Mouse (Mus musculus) heart, embryonic 16.5 days (tissue): ENCODE measurements around the gene Cdkn2d. TPM values are rescaled to one million over a fixed set of nuclear protein-coding genes. Genes with fewer than 3 reads are reported as not detected.

ENCODE experiments used
- ATAC-seq: fragments of 200-750 bp; cut with Nextera tagmentation; replicated peaks from 2 replicates; pipeline ENCODE4 v1.8.0; 2017; ENCODE audit warnings: moderate number of reproducible peaks; ENCODE audit not compliant: insufficient read depth, low FRiP score; ENCODE audit errors: extremely low read depth
- H3K27ac ChIP-seq: fragments of 300-500 bp; sonication (generic); 2 replicates; pipeline ENCODE4 v1.5.1; 2014; ENCODE audit warnings: mild to moderate bottlenecking, low read length, control low read depth, moderate library complexity
- H3K27me3 ChIP-seq: fragments of 300-500 bp; sonication (generic); 2 replicates; pipeline ENCODE4 v1.6.1; 2014; ENCODE audit warnings: low read length, mixed read lengths; ENCODE audit not compliant: control insufficient read depth, insufficient read depth
- H3K36me3 ChIP-seq: fragments of 300-500 bp; sonication (generic); 2 replicates; pipeline ENCODE4 v1.6.1; 2014; ENCODE audit not compliant: control insufficient read depth, insufficient read depth
- H3K4me1 ChIP-seq: fragments of 300-500 bp; sonication (generic); 2 replicates; pipeline ENCODE4 v1.6.1; 2014; ENCODE audit warnings: low read length, mixed read lengths; ENCODE audit not compliant: control insufficient read depth, insufficient read depth
- H3K4me2 ChIP-seq: fragments of 300-500 bp; sonication (generic); 2 replicates; pipeline ENCODE4 v1.6.1; 2014; ENCODE audit warnings: low read depth, mild to moderate bottlenecking, control low read depth, low read length
- H3K4me3 ChIP-seq: fragments of 300-500 bp; sonication (generic); 2 replicates; pipeline ENCODE4 v1.5.1; 2014; ENCODE audit warnings: mild to moderate bottlenecking, control low read depth, low read length
- H3K9ac ChIP-seq: fragments of 300-500 bp; sonication (generic); 2 replicates; pipeline ENCODE4 v1.6.1; 2014; ENCODE audit warnings: low read length, control low read depth
- H3K9me3 ChIP-seq: fragments of 300-500 bp; sonication (generic); replicated peaks from 2 replicates; pipeline ENCODE4 v1.6.1; 2016; ENCODE audit warnings: low read length; ENCODE audit not compliant: control insufficient read depth
- WGBS: fragments of 180-500 bp; shearing (Covaris S2); extraction: QIAGEN DNeasy Blood & Tissue Kit; methylation state at CpG from one replicate; pipeline ENCODE4 v1.1.7; 2014; 5-methylcytosine and 5-hydroxymethylcytosine counted together
- polyA plus RNA-seq: library from polyadenylated mRNA; unstranded; fragments of >200 nt; fragmentation: Nextera tagmentation; extraction: Ambion mirVana; gene quantifications from 2 replicates; pipeline ENCODE4 v1.2.1, GENCODE M21; 2015

Cdkn2d gene
- polyA plus RNA-seq, 1 experiment from 2014 or later = 105 TPM

DNA sequence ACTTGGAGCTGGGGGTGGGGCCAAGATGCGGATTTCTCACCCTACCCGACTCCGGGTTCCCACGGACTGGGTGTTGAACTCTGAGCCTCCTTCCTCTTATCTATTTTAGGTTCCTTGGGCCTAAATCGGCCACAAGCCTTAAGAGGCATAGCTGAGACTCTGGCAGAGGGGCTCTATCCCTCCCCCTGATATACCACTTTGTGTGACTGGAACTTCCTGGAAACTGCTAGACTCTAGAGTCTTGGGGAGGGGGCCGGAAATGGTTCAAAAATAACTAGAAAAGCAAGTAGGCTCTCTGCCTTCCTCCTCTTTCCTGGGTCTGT, 30.3 kb upstream of the Cdkn2d start:
- H3K4me2 ChIP-seq = peak overlapping the region; percentile 95
- 7% methylated on average over 6 of the region's 6 CpGs for WGBS
- H3K4me1 ChIP-seq = peaks cover 26% of the 10 kb centered on the region
- H3K9me3 ChIP-seq = no peaks in the 10 kb centered on the region; the same call in 1 of the 2 replicates
- peak overlapping the region; percentile 83 for H3K27ac ChIP-seq
- H3K4me3 ChIP-seq = peak overlapping the region; percentile 92
- ATAC-seq = no peak
- no peaks in the 10 kb centered on the region for H3K27me3 ChIP-seq
- H3K36me3 ChIP-seq = peaks cover 2% of the 10 kb centered on the region; the same call in 1 of the 2 replicates
- H3K9ac ChIP-seq = peak overlapping the region; percentile 90

DNA sequence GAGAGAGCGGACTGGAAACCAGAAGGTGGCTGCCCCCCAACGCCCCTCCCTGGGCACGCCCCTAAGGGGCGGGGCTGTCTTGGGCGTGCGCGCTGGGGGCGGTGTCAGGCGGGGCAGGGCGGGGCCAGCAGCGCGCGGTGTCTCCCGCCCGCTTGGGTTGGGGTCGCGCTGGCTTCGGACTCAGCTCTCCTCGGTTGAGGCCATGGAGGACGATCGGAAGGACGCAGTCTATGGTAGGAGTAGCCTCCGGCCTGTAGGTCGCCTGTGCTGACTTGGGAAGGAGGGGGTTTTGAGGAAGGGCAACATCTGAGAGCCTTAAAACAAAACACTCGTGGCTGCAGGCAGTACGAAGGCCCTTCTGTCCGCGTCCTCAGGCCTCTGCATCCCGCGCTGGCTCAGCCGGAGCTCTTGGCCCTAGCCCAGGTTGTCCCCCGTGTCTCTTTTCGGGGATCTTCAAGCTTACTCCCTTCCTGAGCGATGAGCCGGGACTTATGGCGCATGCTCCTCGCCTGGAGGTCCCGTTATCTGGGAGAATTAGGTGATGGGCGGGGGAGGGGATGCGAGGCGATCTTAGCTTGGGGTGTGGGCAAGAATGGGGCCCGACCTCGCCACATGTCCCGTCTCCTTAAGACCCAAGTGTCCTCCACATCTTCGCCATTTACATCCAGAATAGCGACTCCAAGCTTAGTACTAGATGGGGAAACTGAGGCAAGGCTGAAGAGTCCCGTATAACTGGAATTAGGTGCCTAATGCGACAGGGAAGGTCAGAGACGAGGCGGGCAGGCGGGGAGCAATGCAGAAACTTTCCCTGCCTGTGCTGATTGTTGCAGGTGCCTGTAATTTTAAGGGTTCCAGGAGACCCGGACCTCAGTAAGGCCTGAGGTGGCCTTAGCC, 29.7 kb upstream of the Cdkn2d start, which contains the start of gene Slc44a2:
TSS of gene Slc44a2 (plus strand) at position 80 of the 894 bp plus-strand sequence.
- peak; percentile 92 for ATAC-seq
- H3K27ac ChIP-seq = peak within 1 kb of the TSS; percentile 83
- H3K4me1 ChIP-seq = peaks cover 26% of the 10 kb centered on the region
- H3K9ac ChIP-seq = peak within 1 kb of the TSS; percentile 90
- no peaks in the 10 kb centered on the region for H3K27me3 ChIP-seq
- H3K4me3 ChIP-seq = peak within 1 kb of the TSS; percentile 92
- H3K4me2 ChIP-seq = peak within 1 kb of the TSS; percentile 95
- no peaks in the 10 kb centered on the region; the same call in 1 of the 2 replicates for H3K9me3 ChIP-seq
- peaks cover 2% of the 10 kb centered on the region; the same call in 1 of the 2 replicates for H3K36me3 ChIP-seq
- under 1% methylated on average over 52 of the region's 52 CpGs for WGBS

DNA sequence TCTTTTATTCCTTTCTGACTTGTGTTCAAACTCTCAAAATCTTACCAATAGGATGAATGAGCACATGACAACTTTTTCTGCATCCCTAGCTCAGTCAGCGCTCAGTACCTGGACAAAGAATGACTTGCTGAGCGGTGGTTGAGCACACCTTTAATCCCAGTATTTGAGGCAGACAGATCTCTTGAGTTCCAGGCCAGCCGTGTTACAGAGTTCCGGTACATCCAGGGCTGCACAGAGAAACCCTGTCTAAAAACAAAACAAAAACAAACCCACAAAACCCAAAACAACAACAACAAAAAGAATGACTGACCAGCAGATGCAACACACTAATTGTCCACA, 29.0 kb upstream of the Cdkn2d start:
- WGBS = 26% methylated on average over 4 of the region's 4 CpGs
- ATAC-seq = no peak; the same call in 1 of the 2 replicates

DNA sequence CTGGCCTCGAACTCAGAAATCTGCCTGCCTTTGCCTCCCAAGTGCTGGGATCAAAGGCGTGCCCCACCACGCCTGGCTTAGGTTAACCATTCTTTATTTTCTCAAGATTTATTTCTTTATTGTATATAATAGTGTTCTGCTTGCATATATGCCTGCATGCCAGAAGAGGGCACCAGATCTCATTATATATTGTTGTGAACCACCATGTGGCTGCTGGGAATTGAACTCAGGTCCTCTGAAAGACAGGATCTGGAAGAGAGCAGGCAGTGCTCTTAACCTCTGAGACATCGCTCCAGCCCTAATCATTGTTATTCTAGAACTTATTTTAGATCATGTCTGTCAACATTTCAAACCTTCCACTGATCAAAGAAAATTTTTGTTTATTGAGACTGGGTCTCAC, 28.3 kb upstream of the Cdkn2d start:
- Histone ChIP-seq H3K9ac (no peak overlapping the region), H3K36me3 (no peaks in the 10 kb centered on the region), H3K4me2 (no peak overlapping the region), H3K9me3 (no peaks in the 10 kb centered on the region; the same call in 1 of the 2 replicates), H3K27ac (no peak overlapping the region), H3K4me1 (peaks cover 24% of the 10 kb centered on the region), H3K4me3 (no peak overlapping the region), H3K27me3 (no peaks in the 10 kb centered on the region)
- 95% methylated on average over 4 of the region's 4 CpGs for WGBS
- ATAC-seq = no peak

More for the DNA sequence above, 29.0 kb upstream of the Cdkn2d start:
- Histone ChIP-seq H3K27me3 (no peaks in the 10 kb centered on the region), H3K36me3 (peaks cover 2% of the 10 kb centered on the region; the same call in 1 of the 2 replicates), H3K9me3 (no peaks in the 10 kb centered on the region; the same call in 1 of the 2 replicates), H3K27ac (no peak overlapping the region), H3K4me2 (peak overlapping the region; percentile 95), H3K9ac (peak overlapping the region; percentile 90; the same call in 1 of the 2 replicates), H3K4me3 (peak overlapping the region; percentile 92), H3K4me1 (peaks cover 24% of the 10 kb centered on the region)

DNA sequence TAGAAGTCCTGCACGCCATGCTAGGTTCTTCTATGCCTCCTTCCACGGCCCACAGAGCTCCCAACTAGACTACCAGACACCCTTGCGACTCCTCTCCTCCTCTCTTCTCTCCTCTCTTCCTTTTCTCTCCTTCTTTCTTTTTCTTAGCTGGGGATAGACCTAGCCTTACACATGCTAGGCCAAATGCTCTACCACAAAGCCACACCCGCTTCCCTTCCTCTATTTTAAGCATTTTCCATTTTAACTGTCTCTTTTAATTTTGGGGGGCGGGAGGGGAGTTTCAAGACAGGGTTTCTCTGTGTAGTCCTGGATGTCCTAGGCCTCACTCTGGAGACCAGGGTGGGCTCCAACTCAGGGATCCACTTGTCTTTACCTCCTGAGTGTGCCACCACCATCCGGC, 27.6 kb upstream of the Cdkn2d start:
- Histone ChIP-seq H3K27ac (no peak overlapping the region), H3K4me2 (no peak overlapping the region), H3K36me3 (no peaks in the 10 kb centered on the region), H3K27me3 (no peaks in the 10 kb centered on the region), H3K4me3 (no peak overlapping the region), H3K9me3 (no peaks in the 10 kb centered on the region; the same call in 1 of the 2 replicates), H3K9ac (no peak overlapping the region), H3K4me1 (peaks cover 21% of the 10 kb centered on the region)
- 83% methylated on average over 6 of the region's 6 CpGs for WGBS
- ATAC-seq = no peak

DNA sequence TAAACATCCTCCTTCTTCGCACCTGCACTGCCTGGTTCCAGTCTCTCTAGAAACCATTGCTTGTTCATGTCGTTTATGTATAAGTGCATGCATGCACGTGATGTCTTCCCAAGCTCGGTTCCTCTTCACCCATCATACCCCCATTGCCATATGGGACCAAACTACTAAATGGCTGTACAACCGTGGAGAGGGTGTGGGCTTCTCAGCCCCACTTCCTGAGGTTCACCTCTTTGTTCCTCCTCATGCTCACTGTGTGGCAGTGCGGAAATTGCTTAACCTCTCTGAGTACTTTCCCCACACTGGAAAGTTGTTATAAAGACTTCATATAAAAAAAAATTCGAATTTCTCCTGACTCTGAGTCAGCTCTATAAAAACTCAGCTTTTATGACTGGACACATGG, 25.5 kb upstream of the Cdkn2d start:
- Histone ChIP-seq H3K27ac (no peak overlapping the region), H3K9me3 (no peaks in the 10 kb centered on the region; the same call in 1 of the 2 replicates), H3K36me3 (no peaks in the 10 kb centered on the region), H3K4me1 (peaks cover 11% of the 10 kb centered on the region), H3K4me2 (no peak overlapping the region), H3K9ac (no peak overlapping the region), H3K4me3 (no peak overlapping the region), H3K27me3 (peaks cover 7% of the 10 kb centered on the region)
- WGBS = 74% methylated on average over 7 of the region's 7 CpGs
- ATAC-seq = no peak

DNA sequence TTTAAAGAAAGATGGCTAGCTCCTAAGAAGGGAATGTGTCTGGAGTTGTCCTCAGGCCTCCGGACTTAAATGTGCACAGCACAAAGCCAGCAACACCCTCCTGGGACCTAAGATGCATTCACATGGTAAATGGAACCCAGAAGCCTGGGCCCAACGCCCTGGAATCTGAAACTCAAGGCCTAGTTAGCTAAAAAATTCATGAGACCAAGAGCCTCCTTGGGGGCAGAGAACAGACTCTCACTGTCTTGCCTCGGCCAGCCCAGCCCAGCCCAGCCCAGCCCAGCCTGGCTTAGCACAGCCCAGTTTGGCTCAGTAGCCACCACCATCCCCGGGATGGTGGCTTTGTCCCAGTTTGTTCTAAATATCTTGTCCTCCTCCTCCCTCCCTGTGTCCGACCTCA, 24.2 kb upstream of the Cdkn2d start:
- ATAC-seq = no peak
- H3K4me3 ChIP-seq = no peak overlapping the region
- WGBS = 49% methylated on average over 5 of the region's 5 CpGs

DNA sequence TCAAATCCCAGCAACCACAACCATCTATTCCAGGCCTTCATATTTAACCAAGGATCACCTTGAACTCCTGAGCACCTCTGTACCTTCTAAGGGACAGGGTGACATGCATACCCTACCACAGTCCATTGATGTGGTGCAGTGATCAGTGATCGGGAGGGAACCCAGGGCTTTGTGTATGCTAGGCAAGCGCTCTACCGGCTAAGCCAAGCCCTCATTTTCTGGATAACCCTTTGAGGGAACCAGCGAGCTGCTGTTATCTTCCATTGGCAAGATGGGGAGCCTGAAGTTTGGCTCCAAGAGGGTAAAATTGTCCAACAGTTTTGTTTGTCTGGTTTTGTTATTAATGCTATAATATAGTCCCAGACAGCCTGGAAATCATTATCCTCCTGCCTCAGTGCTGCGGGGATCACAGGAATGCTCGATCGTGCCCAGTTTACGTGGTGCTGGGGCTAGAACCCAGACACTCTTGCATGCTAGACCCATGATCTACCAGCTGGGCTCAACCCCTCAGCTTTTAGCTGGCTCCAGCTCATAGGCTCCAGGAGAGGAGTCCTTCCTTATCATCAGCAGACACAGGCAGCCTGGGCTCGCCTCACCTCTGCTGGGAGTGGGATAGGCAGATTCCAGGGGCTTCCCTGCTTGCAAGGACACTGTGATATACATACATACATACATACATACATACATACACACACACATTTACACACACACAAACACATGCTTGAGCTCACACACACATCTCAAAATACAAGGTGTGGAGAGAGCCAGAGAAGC, 23.3 kb upstream of the Cdkn2d start:
- peaks cover 2% of the 10 kb centered on the region; the same call in 1 of the 2 replicates for H3K4me1 ChIP-seq
- H3K9me3 ChIP-seq = no peaks in the 10 kb centered on the region; the same call in 1 of the 2 replicates
- WGBS = 80% methylated on average over 9 of the region's 9 CpGs
- no peak overlapping the region for H3K27ac ChIP-seq
- H3K36me3 ChIP-seq = no peaks in the 10 kb centered on the region
- peaks cover 7% of the 10 kb centered on the region for H3K27me3 ChIP-seq
- H3K4me2 ChIP-seq = no peak overlapping the region
- no peak overlapping the region for H3K4me3 ChIP-seq
- no peak for ATAC-seq
- no peak overlapping the region for H3K9ac ChIP-seq

More for the DNA sequence above, 24.2 kb upstream of the Cdkn2d start:
- H3K4me1 ChIP-seq = peaks cover 4% of the 10 kb centered on the region
- no peaks in the 10 kb centered on the region for H3K36me3 ChIP-seq
- no peak overlapping the region for H3K4me2 ChIP-seq
- no peaks in the 10 kb centered on the region; the same call in 1 of the 2 replicates for H3K9me3 ChIP-seq
- no peak overlapping the region for H3K27ac ChIP-seq
- peaks cover 7% of the 10 kb centered on the region for H3K27me3 ChIP-seq
- no peak overlapping the region for H3K9ac ChIP-seq
